Mouse (Mus musculus) heart, postnatal 0 days (tissue): ENCODE measurements around the gene Ccdc82.

Experiments used
- CTCF ChIP-seq: IDR thresholded peaks from 2 replicates; pipeline ENCODE4 v1.5.1; 2016; ENCODE audit warnings: antibody characterized with exemption, control low read depth, low read depth
- EP300 ChIP-seq: IDR thresholded peaks from 2 replicates; pipeline ENCODE4 v1.6.1; 2016; ENCODE audit warnings: antibody characterized with exemption, low read depth

- TF ChIP-seq CTCF (no peak), EP300 (no peak)
Measured at GRCm38 (mm10) chr9:13313923-13314322, 67.2 kb downstream of the Ccdc82 start.
